Mouse (Mus musculus): ENCODE measurements around the gene Gli2. TPM values are rescaled to one million over a fixed set of nuclear protein-coding genes. Genes with fewer than 3 reads are reported as not detected.

The Gli2 gene
- total RNA-seq, 2 experiments from 2014 or later = 3.4 to 5.4 TPM

DNA sequence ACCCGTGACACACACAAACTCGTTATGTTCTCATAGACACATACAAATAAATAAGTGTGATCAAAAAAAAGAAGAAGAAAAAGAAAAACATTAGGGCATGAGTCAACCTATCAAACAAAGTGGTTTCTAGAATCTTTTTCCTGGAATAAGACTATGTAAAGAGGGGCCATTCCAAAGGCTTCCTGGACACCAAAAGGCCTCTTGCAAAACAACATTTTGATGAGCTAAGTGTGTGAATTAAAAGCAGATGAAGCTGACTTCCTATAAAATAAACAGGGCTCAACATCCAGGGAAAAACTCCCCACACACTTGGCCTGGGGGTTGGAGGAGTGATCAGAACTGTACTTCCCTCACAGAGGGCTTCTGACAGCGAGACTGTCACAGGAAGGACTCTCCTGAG, 155.1 kb downstream of the Gli2 start:
- no peak for DNase-seq

DNA sequence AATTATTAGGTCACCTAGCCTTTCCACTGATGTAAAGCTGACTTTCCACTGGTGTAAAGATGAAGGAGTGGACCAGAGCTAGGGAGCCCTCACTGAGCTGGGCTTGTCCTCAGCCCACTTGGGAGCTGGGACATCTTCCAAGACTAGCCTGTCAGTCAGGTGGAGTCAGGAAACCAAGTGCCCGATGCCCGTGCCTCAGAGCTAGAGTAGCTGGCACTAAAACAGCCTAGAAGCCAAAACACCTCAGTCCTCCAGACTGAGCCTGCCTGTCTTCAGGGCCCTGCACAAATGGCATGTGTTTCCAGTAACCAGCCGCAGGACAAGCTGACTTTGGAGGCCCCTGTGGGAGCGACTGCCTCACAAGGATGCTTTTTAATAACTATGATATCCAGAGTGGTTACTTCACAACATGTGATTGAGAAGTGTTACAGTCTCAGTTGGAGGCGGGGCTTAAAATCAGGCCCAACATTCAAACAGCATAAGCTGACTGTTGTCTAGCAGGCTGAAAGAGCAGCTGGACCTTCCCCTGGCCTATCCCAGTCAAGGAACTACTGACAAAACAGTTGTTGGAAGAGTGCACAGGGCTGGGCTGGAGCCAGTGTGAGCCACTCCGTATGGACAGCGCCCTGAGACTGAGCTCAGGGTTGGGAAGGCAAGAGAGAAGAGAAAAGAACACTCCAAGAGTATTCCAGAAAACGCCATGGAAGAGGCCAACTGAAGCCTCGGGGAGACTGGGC, 158.2 kb downstream of the Gli2 start:
- DNase-seq = peak; percentile 64

DNA sequence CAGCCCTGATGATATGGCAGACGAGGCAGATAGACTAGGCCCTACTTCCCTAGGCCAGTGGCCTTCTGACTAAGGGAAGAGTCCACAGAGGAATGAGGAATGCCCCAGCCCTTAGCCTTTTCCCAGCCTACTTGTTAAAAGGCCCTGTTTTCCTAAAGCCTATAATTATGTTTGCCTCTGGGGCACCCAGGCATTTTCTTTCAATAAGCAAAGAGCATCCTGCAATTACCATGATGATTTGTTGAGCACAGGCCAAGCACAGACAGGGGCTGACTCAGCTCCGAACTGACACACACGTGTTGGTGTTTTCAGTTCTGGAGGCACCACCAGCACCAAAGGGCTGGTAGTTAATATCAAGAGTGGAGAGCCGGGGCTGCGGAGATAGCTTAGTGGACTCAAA, 162.0 kb downstream of the Gli2 start:
- no peak for DNase-seq

DNA sequence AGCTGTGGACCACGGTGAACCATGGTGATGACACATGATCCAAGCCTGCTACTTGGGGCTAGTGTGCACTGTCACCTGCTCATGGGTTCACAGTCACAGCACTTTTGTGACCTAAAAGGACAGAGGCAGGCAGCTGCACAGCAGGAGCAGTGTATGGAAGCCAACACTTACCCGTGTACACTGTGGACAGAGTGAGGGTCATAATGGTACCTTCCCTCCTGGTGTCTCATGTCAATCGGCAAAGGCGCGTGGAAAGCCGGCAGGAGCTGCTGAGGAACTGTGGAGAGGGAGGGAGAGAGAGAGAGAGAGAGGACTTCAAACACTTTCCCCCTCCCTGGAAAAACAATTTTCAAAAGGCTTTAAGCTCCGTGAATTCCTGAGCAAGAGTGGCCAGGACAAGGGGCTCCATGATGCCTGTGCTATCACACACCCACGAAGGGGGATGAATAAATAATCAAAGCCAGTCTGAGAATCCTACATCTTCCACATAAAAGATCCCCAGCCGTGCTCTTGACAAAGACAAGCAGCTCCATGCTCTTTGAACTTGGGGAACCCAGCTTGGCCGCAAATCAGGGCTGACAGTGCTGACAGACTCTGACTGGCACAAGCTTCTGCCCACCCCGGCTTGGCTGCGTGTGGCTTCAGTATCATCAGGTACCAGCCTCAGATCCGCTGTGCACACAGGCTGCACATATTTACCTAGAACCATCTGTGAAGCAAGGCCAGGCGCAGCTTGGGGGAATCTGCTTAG, 163.1 kb downstream of the Gli2 start:
- DNase-seq = no peak

DNA sequence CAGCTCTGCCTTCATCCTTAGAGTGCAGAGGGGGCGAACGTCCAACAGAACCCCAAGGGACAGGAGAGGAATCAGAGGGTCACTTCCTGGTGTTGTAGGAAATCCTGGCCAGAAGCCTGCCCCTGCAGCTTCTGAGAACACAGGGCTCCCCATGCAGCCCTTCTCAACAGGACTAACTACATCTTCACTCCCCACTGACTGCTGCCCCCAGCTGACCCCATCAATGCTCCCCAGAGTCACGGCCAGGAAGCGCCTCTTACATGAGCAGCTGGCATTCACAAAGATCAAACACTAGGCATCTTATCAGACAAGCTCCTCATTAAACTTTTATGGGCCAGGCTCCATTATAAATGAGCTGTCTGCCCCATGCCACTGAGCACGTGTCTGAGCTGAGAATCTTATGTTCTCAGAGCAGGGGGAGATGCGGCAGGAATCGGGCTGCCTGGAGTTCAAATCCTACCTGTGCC, 172.6 kb downstream of the Gli2 start:
- DNase-seq = peak; percentile 22

DNA sequence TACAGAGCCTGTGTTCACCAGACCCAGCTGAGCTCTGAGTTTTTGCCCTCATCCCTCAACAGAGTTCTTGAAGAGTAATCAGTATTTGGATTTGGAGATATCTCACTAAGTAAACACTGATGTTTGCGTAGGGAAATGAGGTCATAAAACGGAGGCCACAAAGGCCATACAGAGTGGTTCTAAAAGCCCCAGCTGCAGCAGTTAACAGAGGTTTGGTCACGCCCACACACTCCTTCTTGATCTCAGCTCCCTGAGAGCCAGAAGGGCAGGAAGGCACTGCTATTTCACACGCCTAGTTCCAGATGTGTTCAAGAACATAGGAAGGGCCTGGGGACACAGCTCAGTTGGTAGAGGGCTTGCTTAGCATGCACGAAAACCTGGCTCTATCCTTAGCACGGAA, 175.1 kb downstream of the Gli2 start:
- no peak for DNase-seq

DNA sequence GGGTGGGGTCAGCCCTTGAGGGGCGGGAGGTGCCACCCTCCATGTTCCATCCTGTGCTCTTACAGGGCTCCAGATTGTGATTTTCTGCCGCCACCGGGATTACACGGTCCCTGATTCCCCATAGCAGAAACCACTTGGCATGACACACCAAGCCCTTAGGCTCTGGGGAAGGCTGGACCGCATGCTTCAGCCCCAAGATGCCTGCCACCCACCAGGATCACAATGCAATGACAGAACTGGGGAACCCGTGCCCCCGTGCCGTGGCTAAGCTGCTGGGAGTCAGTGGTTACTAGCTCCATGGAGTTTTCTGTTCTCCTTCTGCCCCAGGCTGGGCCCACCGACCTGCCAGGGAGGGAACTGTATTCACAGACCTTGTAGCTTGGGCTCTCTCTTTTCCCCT, 178.2 kb downstream of the Gli2 start:
- DNase-seq = no peak

DNA sequence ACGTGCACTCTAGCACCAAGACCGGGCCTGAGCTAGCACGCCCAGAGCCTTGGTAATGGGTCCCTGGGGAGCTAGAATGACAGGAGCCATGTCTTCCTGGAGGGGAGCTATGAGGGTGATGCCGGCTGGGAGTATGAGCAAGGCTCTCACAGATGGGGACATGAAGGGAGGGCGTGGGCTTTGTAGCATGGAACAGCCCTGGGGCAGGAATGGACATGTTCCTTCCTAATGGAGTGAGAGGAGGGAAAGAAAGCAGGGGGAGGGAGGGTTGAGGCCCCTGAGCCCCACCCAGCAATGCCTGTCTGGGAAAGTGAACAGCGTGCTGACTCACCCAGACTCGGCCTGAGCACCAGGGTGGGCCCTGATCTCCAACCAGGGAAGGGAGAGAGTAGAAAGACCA, 179.9 kb downstream of the Gli2 start:
- no peak for DNase-seq

DNA sequence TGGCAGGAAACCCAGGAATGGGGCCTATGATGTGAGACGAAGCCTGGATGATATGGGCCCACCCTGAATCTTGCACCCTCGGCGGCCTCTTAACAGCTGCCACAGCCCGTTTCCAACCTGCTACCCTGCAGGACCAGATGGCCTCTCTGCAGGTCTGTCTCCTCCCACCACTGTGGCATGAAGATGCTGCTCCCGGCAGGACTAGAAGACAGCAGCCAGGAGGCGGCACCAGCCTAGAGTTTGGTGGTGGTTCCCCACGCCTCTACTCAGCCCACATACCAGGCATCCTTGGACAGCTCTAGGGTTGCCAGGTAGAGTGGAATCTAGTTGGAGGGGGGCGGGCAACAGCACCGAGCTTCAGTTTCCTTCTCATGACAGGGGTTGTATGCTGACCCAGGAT, 188.7 kb downstream of the Gli2 start:
- DNase-seq = no peak

DNA sequence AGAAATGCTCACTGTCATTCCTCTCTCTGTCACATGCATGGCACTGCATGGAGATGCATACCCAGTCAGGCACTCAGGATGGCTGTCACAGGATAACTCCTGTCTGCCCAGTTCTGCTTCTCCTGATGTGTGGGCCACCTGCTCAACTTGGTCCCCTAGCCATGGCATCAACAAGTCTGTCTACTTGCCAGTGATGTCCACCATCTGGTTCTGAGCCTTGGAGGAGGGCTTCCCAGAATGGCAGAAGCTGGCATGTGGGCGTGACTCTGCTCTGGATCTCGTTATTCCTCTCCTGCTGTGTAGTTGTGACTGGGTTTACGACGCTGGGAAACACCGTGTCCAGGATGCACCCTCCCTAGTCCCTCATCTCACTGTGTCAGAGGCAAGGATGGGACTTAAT, 189.4 kb downstream of the Gli2 start:
- DNase-seq = no peak

DNA sequence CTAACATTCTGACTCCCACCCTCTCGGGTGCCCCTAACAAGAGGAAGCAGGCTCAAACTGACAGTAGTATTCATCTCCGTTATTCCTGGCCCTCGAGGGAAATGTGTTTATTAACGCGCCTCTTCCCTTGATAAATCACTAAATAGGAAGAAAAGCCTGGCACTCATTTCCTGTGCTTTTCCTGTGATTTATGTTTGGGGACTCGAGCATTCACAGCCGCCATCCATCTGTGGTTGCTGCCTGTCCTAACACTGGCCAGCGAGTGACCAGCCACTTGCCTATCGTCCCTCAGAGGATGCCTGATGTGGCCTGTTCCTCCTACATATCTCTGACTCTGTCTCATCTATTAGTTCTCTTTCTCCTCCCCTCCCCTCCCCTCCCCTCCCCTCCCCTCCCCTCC, 195.3 kb downstream of the Gli2 start:
- no peak for DNase-seq

DNA sequence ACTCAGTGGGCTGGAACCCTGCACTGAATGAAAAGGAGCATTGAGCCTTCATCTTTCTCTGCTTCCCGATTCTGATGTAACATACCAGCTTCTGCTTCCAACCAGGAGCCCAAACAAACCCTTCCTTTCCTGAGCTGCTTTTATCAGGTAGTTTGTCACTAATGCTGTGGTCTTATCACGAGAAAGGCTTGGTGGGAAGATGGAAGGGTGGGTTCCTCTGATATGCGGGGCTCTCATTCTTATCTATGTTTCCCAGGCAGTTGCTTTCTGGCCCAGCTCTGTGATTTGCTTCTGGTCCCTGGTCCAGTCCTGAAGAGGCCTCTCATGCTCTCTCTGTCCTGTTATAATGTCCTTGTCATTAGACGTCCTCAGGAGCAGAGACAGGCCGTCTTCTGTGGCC, 222.8 kb downstream of the Gli2 start:
- DNase-seq = no peak

DNA sequence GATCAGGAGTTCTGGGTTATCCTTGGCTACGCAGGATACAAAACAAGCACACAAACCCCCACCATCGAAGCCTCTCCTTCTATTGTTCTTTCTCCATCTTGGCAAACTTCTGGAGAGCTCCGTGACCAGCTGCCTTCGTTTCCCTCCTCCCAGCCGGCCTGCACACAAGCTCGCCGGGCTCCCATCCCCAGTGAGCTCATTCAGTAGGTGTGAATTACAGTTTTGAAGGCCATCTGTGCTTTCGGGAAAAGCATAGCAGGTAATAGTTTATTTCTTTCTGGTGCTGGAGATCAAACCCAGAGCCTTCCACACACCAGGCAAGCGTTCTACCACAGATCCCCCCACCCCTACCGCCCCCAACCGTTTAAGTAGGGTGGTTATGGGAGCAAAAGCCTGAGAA, 226.8 kb downstream of the Gli2 start:
- DNase-seq = no peak

DNA sequence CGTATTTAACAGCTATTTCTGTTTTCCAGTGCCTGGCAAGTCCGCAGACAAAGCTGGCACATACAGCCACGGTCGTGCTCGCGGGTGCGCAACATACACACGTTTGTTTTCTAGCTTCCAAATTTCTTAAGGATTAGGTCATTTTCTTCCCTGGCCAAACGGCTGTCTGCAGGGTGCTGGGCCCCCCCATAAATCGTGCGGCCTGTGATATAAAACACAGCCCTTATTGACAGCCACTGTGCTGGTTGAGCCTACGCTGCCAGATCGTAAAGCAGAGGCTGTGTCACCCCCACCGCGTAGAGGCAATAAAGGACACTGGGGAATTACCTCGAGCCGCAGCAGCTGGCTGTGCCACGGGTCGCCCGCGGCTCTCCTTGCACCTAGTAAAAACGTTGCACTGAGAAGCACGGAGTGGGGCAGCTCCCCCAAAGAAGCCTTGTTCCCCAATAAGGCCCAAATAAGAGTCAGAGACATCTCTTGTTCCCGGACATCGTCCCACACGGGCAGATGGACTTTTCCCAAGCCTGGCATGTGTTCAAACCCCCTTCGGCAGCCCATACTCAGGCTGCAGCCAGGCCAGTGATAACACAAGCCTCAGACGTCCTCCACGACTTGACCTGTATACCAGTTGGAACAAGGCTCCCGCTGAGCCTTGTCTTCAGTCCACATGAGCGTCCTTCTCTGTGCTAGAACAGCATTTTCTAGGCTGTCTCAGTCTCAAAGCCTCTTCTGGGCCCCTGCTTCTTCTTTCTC, 227.8 kb downstream of the Gli2 start:
- no peak for DNase-seq

DNA sequence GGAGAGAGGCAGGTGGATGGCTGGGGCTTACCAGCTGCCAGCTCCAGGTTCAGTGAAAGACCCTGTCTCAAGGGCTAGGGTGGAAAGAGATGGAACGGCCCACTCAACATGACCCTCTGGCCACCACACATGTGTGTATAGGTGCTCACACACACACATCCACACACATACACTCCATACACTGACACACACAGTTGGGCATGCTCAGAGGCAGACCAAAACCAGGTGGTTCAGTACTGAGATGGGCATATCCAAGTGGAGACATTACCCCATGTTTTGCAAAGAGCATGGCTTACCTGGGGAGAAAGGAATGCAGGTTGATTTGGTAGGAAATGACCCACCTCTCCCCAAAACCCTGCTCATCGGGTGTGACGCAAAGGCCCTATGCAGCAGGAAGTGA, 228.4 kb downstream of the Gli2 start:
- DNase-seq = no peak

DNA sequence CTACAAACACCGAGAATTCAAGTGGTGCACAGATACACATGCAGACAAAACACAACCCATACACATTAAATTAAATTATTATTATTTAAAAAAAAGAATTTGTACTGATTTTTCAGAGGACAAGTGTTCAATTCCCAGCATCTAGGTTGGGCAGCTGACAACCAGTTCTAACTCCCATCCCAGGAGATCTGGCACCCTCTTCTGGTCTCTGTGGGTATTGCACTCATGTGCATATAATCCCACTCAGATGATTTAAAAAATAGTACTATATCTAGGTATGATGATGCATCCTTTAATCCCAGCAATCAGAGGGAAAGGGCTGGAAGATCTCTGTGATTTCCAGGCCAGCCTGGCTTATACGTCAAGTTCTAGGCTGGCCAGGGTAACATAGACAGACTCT, 231.2 kb downstream of the Gli2 start:
- no peak for DNase-seq

DNA sequence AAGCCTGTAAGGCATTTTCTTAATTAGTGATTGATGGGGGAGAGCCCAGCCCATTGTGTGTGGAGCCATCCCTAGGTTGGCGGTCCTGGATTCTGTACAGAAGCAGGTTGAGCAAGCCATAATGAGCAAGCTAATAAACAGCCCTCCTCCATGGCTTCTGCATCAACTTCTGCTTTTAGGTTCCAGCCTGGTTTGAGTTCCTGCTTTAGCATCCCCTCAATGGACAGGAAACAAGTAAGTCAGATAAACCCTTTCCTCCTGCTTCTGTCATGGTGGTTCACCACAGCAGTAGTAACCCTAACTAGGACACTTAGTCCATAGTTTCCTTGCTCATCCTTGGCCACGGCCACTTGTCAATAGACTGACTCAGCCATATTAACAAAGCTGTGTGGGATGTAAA, 238.4 kb downstream of the Gli2 start:
- no peak for DNase-seq

DNA sequence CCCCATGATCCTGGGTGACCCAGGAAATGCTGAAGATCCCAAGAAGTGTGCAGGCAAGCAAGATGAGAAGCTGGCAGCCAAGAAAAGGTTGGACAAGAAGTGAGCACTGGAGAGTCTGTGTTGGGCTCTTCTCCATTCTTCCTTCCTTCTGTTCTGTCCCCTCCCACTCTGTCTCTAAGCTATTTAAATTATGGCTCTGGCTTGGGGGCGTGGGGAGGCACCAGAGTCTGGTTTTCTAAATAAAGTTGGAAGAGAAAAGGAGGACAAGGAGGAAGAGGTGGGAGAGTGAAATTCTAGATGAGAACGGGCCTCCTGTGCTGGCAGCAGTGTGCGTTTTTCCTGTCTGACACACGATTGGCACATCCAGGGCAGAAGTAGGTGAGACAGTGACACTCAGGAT, 243.1 kb downstream of the Gli2 start:
- DNase-seq = no peak

DNA sequence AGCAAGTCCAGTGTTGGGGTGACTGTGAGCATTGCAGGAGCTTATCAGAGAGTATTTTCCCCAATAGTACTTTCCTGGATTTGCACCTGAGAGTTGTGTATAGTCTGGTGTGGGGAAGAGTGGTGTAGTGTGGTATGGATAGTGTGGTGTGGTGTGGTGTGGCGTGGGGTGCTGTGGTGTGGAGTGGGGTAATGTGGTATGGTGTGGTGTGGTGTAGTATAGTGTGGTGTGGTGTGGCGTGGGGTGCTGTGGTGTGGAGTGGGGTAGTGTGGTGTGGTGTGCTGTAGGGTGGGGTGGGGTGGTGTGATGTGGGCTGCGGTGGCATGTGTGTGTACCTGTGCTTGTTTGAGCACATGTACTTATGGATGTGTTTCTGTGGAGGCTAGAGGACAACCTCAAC, 246.7 kb downstream of the Gli2 start:
- no peak for DNase-seq

DNA sequence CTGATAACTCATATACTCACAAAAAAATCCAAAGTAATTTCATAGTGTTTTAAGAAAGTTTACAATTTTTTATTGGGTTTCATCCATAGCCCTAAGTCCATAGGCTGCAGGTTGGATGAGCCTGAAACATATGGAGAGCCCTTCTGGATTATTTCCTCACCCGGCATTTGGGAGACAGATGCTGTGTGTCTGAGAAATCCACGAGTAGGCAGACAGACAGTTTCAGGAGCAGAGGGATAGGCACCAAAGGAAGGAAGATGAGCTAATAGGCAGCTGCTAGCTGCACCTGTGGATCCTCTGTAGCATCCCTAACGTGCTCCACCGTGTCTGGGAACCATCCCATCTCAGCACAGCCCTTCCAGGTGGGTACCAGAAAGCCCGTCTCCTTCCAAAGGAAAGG, 251.3 kb downstream of the Gli2 start:
- DNase-seq = no peak

DNA sequence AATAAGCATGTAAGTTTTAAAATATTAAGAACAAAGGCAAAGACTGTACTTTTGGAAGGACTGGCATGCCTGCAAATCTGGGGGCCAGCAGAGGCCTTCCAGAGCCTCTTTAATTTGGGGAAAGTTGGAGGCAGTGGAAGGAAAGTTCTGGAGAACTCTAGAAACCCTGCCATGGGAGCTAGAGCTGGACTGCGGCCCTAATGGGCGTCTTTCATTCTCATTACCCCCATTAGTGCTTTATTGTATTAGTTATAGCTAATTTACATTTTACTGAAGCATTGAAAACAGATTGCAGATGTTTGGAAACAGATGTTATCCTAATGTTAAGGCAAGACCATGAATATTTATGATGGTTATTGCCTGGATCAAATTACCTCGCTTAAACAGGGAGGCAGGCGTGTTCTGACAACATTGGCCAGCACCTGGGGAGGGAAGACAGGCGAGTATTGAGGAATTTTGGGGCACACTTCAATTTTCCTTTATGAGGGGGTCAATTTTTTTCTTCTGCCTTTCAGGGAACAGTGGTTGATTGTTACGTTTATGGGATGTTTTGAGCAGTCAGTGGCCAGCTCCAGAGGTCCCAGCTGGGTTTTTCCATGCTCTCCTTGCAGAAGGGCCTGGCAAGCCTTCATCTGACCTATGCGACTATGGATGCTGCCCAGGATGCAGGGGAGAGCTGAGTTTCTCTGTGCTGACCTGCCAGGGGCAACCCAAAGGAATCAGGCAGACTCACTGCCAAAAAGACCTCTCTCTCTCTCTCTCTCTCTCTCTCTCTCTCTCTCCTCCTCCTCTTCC, 253.9 kb downstream of the Gli2 start:
- no peak for DNase-seq

DNA sequence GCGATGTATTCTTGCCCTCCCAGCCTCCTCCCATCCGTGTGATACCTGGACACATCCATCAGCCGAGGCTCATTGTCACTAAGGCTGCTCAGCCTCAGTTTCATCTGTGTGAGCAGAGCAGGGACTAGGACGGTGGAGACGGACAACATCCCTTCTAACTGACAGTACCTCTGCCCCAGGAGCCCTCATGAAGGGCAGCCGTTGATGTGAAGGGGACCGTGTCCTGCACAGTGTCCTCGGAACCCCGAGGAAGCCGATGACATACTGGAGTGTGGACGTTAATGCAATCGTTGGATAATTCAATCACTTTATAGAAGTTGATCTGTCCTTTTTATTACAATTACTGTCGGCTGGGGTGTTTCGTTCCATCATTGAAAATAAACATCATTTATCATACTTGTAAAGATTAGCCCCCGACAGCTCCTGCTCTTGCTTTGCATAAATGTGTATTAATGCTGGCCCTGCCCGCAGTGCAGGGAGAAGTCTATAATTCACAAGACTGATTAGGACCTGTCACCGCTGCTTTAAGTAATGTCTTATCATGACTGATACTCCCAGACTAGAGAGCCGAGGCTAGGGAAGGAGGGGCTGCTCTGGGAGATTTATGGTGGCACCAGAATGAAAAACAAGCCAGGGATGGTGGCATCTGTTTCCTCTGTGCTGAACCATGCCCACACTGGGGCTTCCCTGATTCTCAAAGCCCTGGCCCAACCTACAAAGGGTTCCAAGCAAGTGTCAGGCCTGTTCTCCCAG, 257.8 kb downstream of the Gli2 start:
- no peak for DNase-seq
